Mouse (Mus musculus): ENCODE measurements around the gene Tmcc3. TPM values are rescaled to one million over a fixed set of nuclear protein-coding genes. Genes with fewer than 3 reads are reported as not detected.

Tmcc3 gene
- total and polyA plus RNA-seq, 2 experiments from 2014 or later, result 4.1 to 10.0 TPM

GRCm38 (mm10) chr10:94342256-94342655 is 30.5 kb downstream of the Tmcc3 start:
- DNase-seq (ENCODE audit: low spot score) (no peak), ATAC-seq (ENCODE audit: insufficient read depth, low read depth) (no peak)
- 68% methylated on average over 7 of the region's 7 CpGs for WGBS
- Histone ChIP-seq H3K9ac (replicated peaks; ENCODE audit: low read depth, low read length) (no peak overlapping the region), H3K4me3 (ENCODE audit: low read depth, low read length) (no peak overlapping the region), H3K27ac (ENCODE audit: low read depth) (no peak overlapping the region), H3K36me3 (replicated peaks; ENCODE audit: control insufficient read depth, insufficient read depth, low read length) (no peaks in the 10 kb centered on the region), H3K9me3 (replicated peaks; ENCODE audit: control insufficient read depth, low read length) (no peaks in the 10 kb centered on the region), H3K4me2 (ENCODE audit: low read depth, low read length) (no peak overlapping the region), H3K27me3 (ENCODE audit: control insufficient read depth, insufficient read depth, low read length) (0 out of 2 replicates have a peak, but pooled peaks cover 3% of the 10 kb centered on the region), H3K4me1 (ENCODE audit: control insufficient read depth, insufficient read depth) (no peaks in the 10 kb centered on the region)
- no peak for TF ChIP-seq EP300 (IDR thresholded peaks at IDR 0.05; ENCODE audit: low read depth)
- TF ChIP-seq CTCF (IDR thresholded peaks at IDR 0.05; ENCODE audit: low read depth), result no peak

GRCm38 (mm10) chr10:94343581-94343980 is 31.8 kb downstream of the Tmcc3 start:
- TF ChIP-seq CTCF (IDR thresholded peaks at IDR 0.05; ENCODE audit: low read depth), result no peak
- no peak for TF ChIP-seq EP300 (IDR thresholded peaks at IDR 0.05; ENCODE audit: low read depth)
- Histone ChIP-seq H3K4me3 (ENCODE audit: low read depth, low read length) (no peak overlapping the region), H3K9ac (replicated peaks; ENCODE audit: low read depth, low read length) (no peak overlapping the region), H3K27ac (ENCODE audit: low read depth) (no peak overlapping the region), H3K9me3 (replicated peaks; ENCODE audit: control insufficient read depth, low read length) (no peaks in the 10 kb centered on the region), H3K27me3 (ENCODE audit: control insufficient read depth, insufficient read depth, low read length) (0 out of 2 replicates have a peak, but pooled peaks cover 3% of the 10 kb centered on the region), H3K4me2 (ENCODE audit: low read depth, low read length) (no peak overlapping the region), H3K4me1 (ENCODE audit: control insufficient read depth, insufficient read depth) (no peaks in the 10 kb centered on the region), H3K36me3 (replicated peaks; ENCODE audit: control insufficient read depth, insufficient read depth, low read length) (no peaks in the 10 kb centered on the region)
- no peak for DNase-seq (ENCODE audit: low spot score)
- 74% methylated on average over 7 of the region's 7 CpGs for WGBS
- ATAC-seq (ENCODE audit: insufficient read depth, low read depth), result no peak

- no peak for DNase-seq (ENCODE audit: low spot score)
- 43% methylated on average over 21 of the region's 22 CpGs for WGBS
- Histone ChIP-seq H3K4me2 (ENCODE audit: low read depth, low read length) (no peak overlapping the region), H3K36me3 (replicated peaks; ENCODE audit: control insufficient read depth, insufficient read depth, low read length) (no peaks in the 10 kb centered on the region), H3K4me1 (ENCODE audit: control insufficient read depth, insufficient read depth) (no peaks in the 10 kb centered on the region), H3K27me3 (ENCODE audit: control insufficient read depth, insufficient read depth, low read length) (0 out of 2 replicates have a peak, but pooled peaks cover 3% of the 10 kb centered on the region), H3K27ac (ENCODE audit: low read depth) (no peak overlapping the region), H3K9ac (replicated peaks; ENCODE audit: low read depth, low read length) (no peak overlapping the region), H3K9me3 (replicated peaks; ENCODE audit: control insufficient read depth, low read length) (no peaks in the 10 kb centered on the region), H3K4me3 (ENCODE audit: low read depth, low read length) (no peak overlapping the region)
- ATAC-seq (ENCODE audit: insufficient read depth, low read depth), result no peak
- no peak for TF ChIP-seq EP300 (IDR thresholded peaks at IDR 0.05; ENCODE audit: low read depth)
- no peak for TF ChIP-seq CTCF (IDR thresholded peaks at IDR 0.05; ENCODE audit: low read depth)
Measured at GRCm38 (mm10) chr10:94344631-94345417, 33.1 kb downstream of the Tmcc3 start.

GRCm38 (mm10) chr10:94345509-94346252 is 33.9 kb downstream of the Tmcc3 start:
- Histone ChIP-seq H3K4me3 (ENCODE audit: low read depth, low read length) (no peak overlapping the region), H3K4me1 (ENCODE audit: control insufficient read depth, insufficient read depth) (no peaks in the 10 kb centered on the region), H3K27ac (ENCODE audit: low read depth) (no peak overlapping the region), H3K4me2 (ENCODE audit: low read depth, low read length) (no peak overlapping the region), H3K36me3 (replicated peaks; ENCODE audit: control insufficient read depth, insufficient read depth, low read length) (no peaks in the 10 kb centered on the region), H3K27me3 (ENCODE audit: control insufficient read depth, insufficient read depth, low read length) (0 out of 2 replicates have a peak, but pooled peaks cover 2% of the 10 kb centered on the region), H3K9ac (replicated peaks; ENCODE audit: low read depth, low read length) (no peak overlapping the region), H3K9me3 (replicated peaks; ENCODE audit: control insufficient read depth, low read length) (no peaks in the 10 kb centered on the region)
- no peak for DNase-seq (ENCODE audit: low spot score)
- 82% methylated on average over 7 of the region's 7 CpGs for WGBS
- ATAC-seq (ENCODE audit: insufficient read depth, low read depth), result no peak
- no peak for TF ChIP-seq EP300 (IDR thresholded peaks at IDR 0.05; ENCODE audit: low read depth)
- TF ChIP-seq CTCF (IDR thresholded peaks at IDR 0.05; ENCODE audit: low read depth), result no peak

GRCm38 (mm10) chr10:94346596-94346995 is 34.8 kb downstream of the Tmcc3 start:
- Histone ChIP-seq H3K4me2 (ENCODE audit: low read depth, low read length) (no peak overlapping the region), H3K27me3 (ENCODE audit: control insufficient read depth, insufficient read depth, low read length) (no peaks in the 10 kb centered on the region), H3K4me3 (ENCODE audit: low read depth, low read length) (no peak overlapping the region), H3K36me3 (replicated peaks; ENCODE audit: control insufficient read depth, insufficient read depth, low read length) (no peaks in the 10 kb centered on the region), H3K9me3 (replicated peaks; ENCODE audit: control insufficient read depth, low read length) (no peaks in the 10 kb centered on the region), H3K9ac (replicated peaks; ENCODE audit: low read depth, low read length) (no peak overlapping the region), H3K27ac (ENCODE audit: low read depth) (no peak overlapping the region), H3K4me1 (ENCODE audit: control insufficient read depth, insufficient read depth) (no peaks in the 10 kb centered on the region)
- WGBS, result 86% methylated on average over 7 of the region's 7 CpGs
- DNase-seq (ENCODE audit: low spot score) (no peak), ATAC-seq (ENCODE audit: insufficient read depth, low read depth) (no peak)
- TF ChIP-seq CTCF (IDR thresholded peaks at IDR 0.05; ENCODE audit: low read depth) (no peak), EP300 (IDR thresholded peaks at IDR 0.05; ENCODE audit: low read depth) (no peak)

Data from heart, postnatal 0 days (tissue).